Mouse (Mus musculus) gastrocnemius, postnatal 14 days (tissue): ENCODE measurements around the gene C6. TPM values are rescaled to one million over a fixed set of nuclear protein-coding genes. Genes with fewer than 3 reads are reported as not detected.

Experiments
- total RNA-seq, 2 experiments: library from RNA; stranded (reverse); gene quantifications; 2 replicates each; pipeline ENCODE4 v1.2.3; 2021

C6 gene
- total RNA-seq, 2 experiments from 2014 or later: 0.21 TPM; not detected in 1

Other genes with a start within 250 kb of the C6 start
- not detected for gene Mroh2b, start 171.6 kb downstream of the C6 start, total RNA-seq